Mouse (Mus musculus): ENCODE results near the gene Spry2.

Gene Spry2

DNA sequence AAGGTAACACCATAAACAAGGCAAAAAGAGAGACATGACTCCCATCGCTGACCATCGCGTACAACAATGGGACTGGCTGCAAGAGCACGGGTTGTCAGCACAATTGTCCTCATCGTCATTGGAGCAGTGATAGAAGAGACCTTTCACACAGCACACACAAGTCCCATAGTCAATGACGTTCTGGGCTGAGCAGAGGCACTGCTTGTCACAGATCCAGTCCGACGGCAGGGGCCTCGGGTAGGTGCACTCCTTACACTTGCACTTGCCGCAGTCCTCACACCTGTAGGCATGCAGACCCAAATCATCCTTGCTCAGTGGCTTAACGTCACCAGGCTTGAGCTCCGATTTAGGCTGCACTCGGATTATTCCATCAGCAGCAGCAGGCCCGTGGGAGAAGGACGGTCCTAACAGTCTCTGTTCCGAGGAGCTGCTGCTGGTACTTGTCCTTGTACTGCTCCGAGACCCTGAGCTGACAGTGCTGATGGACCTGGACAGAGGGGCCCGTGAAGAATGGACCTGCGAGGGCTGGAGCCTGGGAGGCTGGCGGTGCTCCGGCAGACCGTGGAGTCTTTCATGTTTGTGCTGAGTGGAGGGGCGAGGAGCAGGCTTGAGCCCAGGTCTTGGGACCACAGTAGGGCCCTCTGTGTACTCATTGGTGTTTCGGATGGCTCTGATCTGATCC lies 3.5 kb downstream of the Spry2 start:
- DNase-seq: no peak

GRCm38 (mm10) chr14:105890516-105891231 lies 5.9 kb downstream of the Spry2 start:
- DNase-seq: no peak

DNA sequence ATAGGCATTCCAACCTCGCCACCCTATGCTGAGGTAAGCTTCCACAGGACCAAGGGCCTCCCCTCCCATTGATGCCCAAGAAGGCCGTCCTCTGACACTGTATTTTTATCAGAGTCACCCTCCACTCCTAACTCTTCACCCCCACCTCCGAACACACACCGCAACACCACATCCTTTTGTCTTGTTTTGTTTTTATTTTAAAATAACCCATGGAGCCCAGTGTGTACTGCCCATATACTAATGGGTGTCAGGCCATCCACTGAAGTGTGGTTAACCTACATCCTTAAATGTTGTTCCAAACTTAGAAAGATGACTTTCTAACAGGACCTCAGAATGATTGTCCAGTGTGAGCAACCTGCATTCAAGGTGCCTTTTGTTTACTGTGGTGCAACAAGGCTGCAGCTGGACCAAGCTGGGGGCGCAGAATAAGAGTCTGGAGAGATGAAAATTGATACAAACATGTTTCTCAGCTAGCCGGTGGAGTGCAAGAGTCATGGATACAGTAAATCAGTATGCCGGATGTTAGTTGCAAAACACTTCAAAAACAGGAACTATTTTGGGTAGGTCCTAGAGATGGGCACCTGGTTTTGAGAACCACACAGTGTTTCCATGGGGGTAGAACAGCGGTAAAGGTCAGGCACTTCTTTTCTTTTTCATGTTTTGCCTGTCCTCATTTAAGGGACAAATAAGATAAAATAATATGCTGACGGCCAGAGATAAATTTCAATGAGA lies 9.8 kb downstream of the Spry2 start:
- DNase-seq: no peak

DNA sequence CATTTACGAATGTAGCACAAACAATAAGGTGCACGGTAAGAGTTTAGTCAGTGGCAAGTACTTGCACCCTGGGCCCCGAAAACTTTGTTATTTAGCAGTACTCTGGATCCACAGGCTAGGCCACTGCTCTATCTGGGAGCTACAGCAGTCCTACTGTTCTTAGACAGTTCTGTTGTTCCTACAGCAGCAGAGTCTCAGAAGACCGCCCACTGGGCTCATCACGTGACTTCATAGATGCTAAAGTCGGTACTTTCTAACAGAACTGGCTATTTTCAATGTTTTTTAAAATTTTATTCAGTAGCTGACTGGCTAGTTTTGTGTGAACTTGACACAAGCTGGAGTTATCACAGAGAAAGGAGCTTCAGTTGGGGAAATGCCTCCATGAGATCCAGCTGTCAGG lies 11.4 kb downstream of the Spry2 start:
- no peak for DNase-seq

- no peak for DNase-seq
Observed at GRCm38 (mm10) chr14:105883215-105883614, 13.4 kb downstream of the Spry2 start.

DNA sequence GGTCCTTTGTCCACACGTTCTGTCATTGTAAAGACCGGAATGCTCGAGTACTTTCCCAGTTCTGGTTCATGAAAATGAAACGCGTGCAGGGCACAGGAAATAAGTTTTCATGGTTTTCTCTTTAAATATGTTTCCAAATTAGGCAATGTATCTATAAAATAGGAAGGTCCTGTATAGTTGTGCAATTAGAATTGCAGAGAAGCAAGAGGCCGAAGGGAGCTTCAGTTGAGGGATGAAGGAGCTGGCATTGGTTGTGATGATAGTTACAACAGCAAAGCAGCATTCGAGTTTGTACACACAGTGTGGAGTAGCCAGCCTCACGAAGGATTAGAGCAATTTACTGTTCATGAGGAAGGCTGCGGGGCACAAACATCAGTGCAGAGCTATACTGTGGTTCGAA lies 18.3 kb downstream of the Spry2 start:
- DNase-seq: no peak

DNA sequence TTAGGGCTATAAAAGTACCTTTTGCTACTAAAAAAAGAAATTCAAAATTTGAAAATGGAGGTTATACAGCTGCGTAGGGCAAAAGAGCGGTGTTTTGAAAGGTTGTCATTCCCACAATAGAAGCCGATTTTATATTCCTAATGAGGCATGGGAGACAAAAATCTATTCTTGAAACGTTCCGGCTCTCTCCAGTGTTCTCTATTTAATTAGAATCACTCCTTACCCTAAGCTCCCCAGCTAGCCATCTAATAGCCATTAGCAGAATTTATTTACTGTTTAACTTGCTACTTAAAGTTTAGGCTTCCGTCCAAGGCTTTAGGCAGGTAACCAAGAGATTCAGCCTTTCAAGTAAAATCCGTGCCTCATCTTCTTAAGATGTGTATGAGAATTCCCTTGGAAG lies 20.2 kb downstream of the Spry2 start:
- DNase-seq: no peak

DNA sequence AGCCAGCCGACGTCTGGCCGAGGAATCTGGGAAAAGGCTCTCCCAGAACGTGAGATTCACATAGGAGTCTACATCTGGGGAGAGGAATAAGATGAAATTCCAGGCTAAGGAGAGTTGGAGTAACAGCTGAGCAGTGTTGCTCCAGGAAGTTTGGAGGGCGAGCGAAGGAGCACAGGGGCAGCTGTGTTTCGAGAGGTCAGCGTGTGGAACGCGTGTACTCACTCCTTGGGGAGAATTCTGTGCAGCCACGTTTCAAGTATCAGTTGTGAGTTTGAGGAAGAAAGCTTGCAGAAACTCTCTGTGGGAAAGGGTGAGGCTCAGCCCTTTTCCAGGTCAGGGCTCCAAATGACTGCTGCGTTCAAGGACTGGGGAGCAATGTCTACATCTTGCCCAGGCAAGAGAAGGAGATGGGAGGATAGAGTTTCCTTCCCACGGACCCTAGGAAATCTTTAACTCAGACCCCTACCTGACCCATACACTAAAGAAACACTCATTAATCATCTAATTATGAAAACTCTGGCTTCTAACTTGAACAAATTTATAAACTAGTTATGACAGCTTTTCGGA lies 26.2 kb downstream of the Spry2 start:
- DNase-seq: no peak

DNA sequence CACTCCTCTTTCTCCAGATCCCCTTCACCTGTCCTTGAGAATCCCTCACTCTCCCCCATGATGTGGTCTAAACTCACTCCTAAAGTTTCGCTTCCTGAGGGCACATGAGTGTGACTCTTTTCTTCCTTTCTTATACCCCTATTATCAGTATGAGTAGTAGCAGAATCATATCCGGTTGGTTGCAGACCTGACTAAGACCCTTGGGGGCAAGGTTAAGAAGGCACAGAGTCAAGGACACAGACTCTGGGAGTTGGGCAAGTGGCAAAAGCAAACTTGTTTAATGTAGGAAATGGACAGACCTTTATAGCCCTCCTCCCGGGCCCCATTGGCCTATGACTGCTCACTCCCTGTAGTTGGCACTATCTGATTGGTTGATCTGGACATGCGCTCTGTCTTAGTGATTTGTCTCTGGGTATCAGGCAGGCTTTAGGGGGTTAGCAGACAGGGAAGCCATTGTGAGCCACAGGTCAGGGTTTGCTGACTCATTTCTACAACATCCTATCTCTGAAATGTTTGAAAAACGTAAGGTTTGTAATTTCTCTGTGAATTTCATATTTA lies 31.2 kb downstream of the Spry2 start:
- no peak for DNase-seq

DNA sequence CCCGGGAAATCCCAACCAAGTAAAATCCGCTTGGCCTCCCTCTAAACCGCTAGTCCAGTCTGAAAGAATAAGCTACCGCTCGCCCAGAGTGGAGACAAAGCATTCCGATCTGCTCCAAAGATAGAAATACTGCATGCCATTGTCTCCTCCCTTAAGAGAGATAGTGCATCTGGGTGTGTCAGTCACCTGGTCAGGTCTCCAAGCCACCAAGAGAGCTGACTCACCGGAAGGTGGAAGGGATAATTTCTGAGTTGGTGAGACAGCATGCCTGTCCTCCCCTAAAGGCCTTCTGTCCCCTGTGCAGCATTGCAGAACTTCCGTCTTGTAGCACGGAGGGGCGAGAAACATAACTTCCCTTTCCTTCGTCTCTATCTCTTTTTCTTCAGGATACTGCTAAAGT lies 34.4 kb downstream of the Spry2 start:
- DNase-seq: no peak

GRCm38 (mm10) chr14:105860920-105861319 lies 35.7 kb downstream of the Spry2 start:
- no peak for DNase-seq

- DNase-seq: no peak
Observed at GRCm38 (mm10) chr14:105860276-105860675, 36.3 kb downstream of the Spry2 start.

DNA sequence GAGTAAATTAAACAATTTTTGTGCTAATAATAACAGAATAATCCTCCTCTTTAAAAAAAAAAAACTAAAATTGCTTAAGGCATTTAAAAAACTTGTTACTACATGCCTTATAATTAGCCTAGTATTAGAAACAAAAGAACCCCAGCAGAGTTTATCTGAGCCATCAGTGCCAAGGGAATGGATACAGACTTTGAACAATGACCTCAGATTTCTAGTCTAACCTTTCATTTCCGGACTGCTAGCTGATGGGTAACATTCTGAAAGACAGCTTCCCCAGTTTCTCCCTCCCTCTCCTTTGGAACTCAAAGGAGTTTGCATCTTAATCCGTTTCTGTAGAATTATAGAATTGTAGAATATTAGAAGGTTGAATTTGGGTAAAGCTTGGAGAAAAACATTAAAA lies 36.7 kb downstream of the Spry2 start:
- DNase-seq: no peak

DNA sequence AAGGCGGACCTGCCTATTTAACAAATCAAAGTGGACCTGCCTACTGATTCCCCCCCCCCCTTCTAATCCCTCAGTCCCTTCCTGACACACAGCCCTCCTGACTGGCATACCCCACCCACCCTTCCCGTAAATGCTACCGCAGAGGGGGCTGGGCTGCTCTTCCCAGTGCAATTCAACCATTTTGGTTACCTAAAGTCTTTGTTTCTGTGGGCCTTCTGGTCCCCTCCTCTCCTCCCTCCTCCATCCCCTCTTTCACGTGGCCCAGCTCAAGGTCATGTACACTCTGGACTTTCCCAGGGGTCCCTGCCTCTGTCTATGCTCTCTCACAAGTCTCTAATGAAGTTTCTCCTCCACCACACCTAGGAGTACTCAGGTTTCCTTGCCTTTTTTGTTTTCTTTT lies 37.3 kb downstream of the Spry2 start:
- no peak for DNase-seq

- no peak for DNase-seq
Observed at GRCm38 (mm10) chr14:105858935-105859334, 37.7 kb downstream of the Spry2 start.

- no peak for DNase-seq
Observed at GRCm38 (mm10) chr14:105851359-105852067, 45.1 kb downstream of the Spry2 start.
